Mouse (Mus musculus): ENCODE results near the gene Xpr1. TPM values are rescaled to one million over a fixed set of nuclear protein-coding genes. Genes with fewer than 3 reads are reported as not detected.
"Not testable (repeated sequence)": the region's sequence is repeated elsewhere in the genome, so short reads cannot be mapped to it uniquely, and the experiment has no call there.

The Xpr1 gene
- polyA plus RNA-seq, 1 experiment from 2014 or later: 6.8 TPM

- Histone ChIP-seq H3K9ac (ENCODE audit: low read length) (no peak overlapping the region), H3K4me3 (ENCODE audit: low read depth, low read length) (no peak overlapping the region), H3K27me3 (replicated peaks; ENCODE audit: control insufficient read depth, insufficient read depth, low read length) (no peaks in the 10 kb centered on the region), H3K4me2 (ENCODE audit: low read length) (no peak overlapping the region), H3K27ac (ENCODE audit: low read depth) (no peak overlapping the region), H3K36me3 (ENCODE audit: control insufficient read depth, insufficient read depth, low read length) (no peaks in the 10 kb centered on the region), H3K4me1 (replicated peaks; ENCODE audit: control insufficient read depth, insufficient read depth, low read length) (no peaks in the 10 kb centered on the region), H3K9me3 (ENCODE audit: control insufficient read depth, low read length) (no peaks in the 10 kb centered on the region)
- ATAC-seq (replicated peaks; ENCODE audit: low FRiP score, low TSS enrichment, low read depth) (no peak), DNase-seq (ENCODE audit: low spot score) (no peak)
- WGBS: 77% methylated on average over 4 of the region's 4 CpGs
Measured at GRCm38 (mm10) chr1:155275793-155276192, 141.4 kb downstream of the Xpr1 start.

DNA sequence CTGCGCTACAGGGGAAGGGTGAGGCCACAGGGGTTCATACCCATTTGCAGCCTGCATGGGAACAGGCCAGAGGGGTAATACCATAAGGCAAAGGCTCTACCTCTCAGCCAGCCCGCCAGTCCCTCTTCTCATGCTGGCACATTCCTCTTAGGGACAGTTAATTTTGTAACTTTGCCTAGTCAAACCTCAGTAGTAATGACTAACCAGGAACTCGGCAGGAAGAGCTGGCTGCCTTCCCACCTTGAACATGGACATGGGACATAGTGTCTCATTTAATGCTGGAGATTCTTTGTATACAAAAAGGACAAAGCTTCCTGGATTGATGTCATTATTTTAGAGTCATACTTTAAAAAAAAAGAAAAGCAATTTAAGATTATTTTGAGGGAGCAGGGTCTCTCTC is 142.2 kb downstream of the Xpr1 start:
- no peak overlapping the region for H3K27ac ChIP-seq (ENCODE audit: low read depth)
- ATAC-seq (replicated peaks; ENCODE audit: low FRiP score, low TSS enrichment, low read depth): no peak
- no peak for DNase-seq (ENCODE audit: low spot score)
- H3K4me2 ChIP-seq (ENCODE audit: low read length): no peak overlapping the region
- H3K27me3 ChIP-seq (replicated peaks; ENCODE audit: control insufficient read depth, insufficient read depth, low read length): no peaks in the 10 kb centered on the region
- no peaks in the 10 kb centered on the region for H3K36me3 ChIP-seq (ENCODE audit: control insufficient read depth, insufficient read depth, low read length)
- no peaks in the 10 kb centered on the region for H3K9me3 ChIP-seq (ENCODE audit: control insufficient read depth, low read length)
- no peak overlapping the region for H3K9ac ChIP-seq (ENCODE audit: low read length)
- no peak overlapping the region for H3K4me3 ChIP-seq (ENCODE audit: low read depth, low read length)
- no peaks in the 10 kb centered on the region for H3K4me1 ChIP-seq (replicated peaks; ENCODE audit: control insufficient read depth, insufficient read depth, low read length)
- 79% methylated on average over 3 of the region's 3 CpGs for WGBS

DNA sequence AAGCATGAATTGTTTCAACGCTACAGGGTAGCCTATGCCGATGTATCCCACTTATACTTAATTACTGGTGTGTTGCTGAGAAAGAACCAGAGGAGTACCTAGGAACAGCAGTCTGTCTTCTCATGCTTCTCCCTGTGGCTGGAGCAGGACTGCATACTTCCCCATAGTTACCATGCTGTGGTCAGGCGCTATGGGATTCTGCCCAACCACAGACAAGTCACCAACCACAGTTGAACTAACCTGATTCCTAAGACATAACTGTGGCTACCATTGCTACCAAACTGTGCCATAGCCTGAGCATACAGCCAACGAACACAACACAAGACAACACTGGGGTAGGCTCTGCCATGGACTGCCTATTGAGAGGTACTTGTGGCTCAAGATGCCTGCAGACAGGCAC is 144.3 kb downstream of the Xpr1 start:
- H3K27me3 ChIP-seq (replicated peaks; ENCODE audit: control insufficient read depth, insufficient read depth, low read length): no peaks in the 10 kb centered on the region
- ATAC-seq (replicated peaks; ENCODE audit: low FRiP score, low TSS enrichment, low read depth) (no peak), DNase-seq (ENCODE audit: low spot score) (no peak)
- no peaks in the 10 kb centered on the region for H3K36me3 ChIP-seq (ENCODE audit: control insufficient read depth, insufficient read depth, low read length)
- no peaks in the 10 kb centered on the region for H3K4me1 ChIP-seq (replicated peaks; ENCODE audit: control insufficient read depth, insufficient read depth, low read length)
- WGBS: 94% methylated on average over 4 of the region's 4 CpGs
- no peak overlapping the region for H3K9ac ChIP-seq (ENCODE audit: low read length)
- H3K27ac ChIP-seq (ENCODE audit: low read depth): no peak overlapping the region
- no peak overlapping the region for H3K4me2 ChIP-seq (ENCODE audit: low read length)
- H3K9me3 ChIP-seq (ENCODE audit: control insufficient read depth, low read length): no peaks in the 10 kb centered on the region
- H3K4me3 ChIP-seq (ENCODE audit: low read depth, low read length): no peak overlapping the region

- 95% methylated on average over 10 of the region's 10 CpGs for WGBS
Measured at GRCm38 (mm10) chr1:155262496-155262895, 154.7 kb downstream of the Xpr1 start.

GRCm38 (mm10) chr1:155254309-155254708 is 162.9 kb downstream of the Xpr1 start:
- H3K9me3 ChIP-seq (ENCODE audit: control insufficient read depth, low read length): no peaks in the 10 kb centered on the region
- no peak overlapping the region for H3K4me2 ChIP-seq (ENCODE audit: low read length)
- 90% methylated on average over 8 of the region's 8 CpGs for WGBS
- H3K4me1 ChIP-seq (replicated peaks; ENCODE audit: control insufficient read depth, insufficient read depth, low read length): no peaks in the 10 kb centered on the region
- no peaks in the 10 kb centered on the region for H3K36me3 ChIP-seq (ENCODE audit: control insufficient read depth, insufficient read depth, low read length)
- no peaks in the 10 kb centered on the region for H3K27me3 ChIP-seq (replicated peaks; ENCODE audit: control insufficient read depth, insufficient read depth, low read length)
- H3K9ac ChIP-seq (ENCODE audit: low read length): no peak overlapping the region
- H3K27ac ChIP-seq (ENCODE audit: low read depth): no peak overlapping the region
- no peak for DNase-seq (ENCODE audit: low spot score)
- ATAC-seq (replicated peaks; ENCODE audit: low FRiP score, low TSS enrichment, low read depth): no peak
- H3K4me3 ChIP-seq (ENCODE audit: low read depth, low read length): no peak overlapping the region

More at GRCm38 (mm10) chr1:155262496-155262895, 154.7 kb downstream of the Xpr1 start:
- ATAC-seq (replicated peaks; ENCODE audit: low FRiP score, low TSS enrichment, low read depth); H3K4me1 ChIP-seq (replicated peaks; ENCODE audit: control insufficient read depth, insufficient read depth, low read length); H3K9ac ChIP-seq (ENCODE audit: low read length); H3K36me3 ChIP-seq (ENCODE audit: control insufficient read depth, insufficient read depth, low read length); H3K9me3 ChIP-seq (ENCODE audit: control insufficient read depth, low read length); H3K27me3 ChIP-seq (replicated peaks; ENCODE audit: control insufficient read depth, insufficient read depth, low read length); DNase-seq (ENCODE audit: low spot score); H3K27ac ChIP-seq (ENCODE audit: low read depth); H3K4me2 ChIP-seq (ENCODE audit: low read length); H3K4me3 ChIP-seq (ENCODE audit: low read depth, low read length): not testable (repeated sequence)

DNA sequence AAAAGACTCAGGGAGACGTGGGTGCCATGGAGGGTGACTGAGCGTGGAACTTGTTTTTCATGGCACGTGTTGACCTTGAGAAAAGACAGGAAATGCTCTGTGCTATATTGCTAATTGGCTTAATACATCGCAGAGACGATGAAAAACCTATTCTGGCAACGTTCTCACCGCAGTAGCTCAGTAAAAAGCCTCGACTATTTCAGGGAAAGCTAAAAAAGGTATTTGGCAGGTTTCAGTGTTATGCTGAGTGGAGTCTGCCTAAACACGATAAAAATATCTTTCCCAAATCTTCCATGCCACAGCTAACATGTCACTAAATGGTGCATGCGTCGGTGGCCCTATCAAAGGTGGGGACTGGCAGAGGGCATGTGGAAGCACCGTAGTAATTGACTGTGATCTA is 164.1 kb downstream of the Xpr1 start:
- DNase-seq (ENCODE audit: low spot score) (no peak), ATAC-seq (replicated peaks; ENCODE audit: low FRiP score, low TSS enrichment, low read depth) (no peak)
- H3K9ac ChIP-seq (ENCODE audit: low read length): no peak overlapping the region
- H3K4me3 ChIP-seq (ENCODE audit: low read depth, low read length): no peak overlapping the region
- WGBS: 72% methylated on average over 12 of the region's 12 CpGs
- H3K27me3 ChIP-seq (replicated peaks; ENCODE audit: control insufficient read depth, insufficient read depth, low read length): no peaks in the 10 kb centered on the region
- H3K9me3 ChIP-seq (ENCODE audit: control insufficient read depth, low read length): no peaks in the 10 kb centered on the region
- H3K36me3 ChIP-seq (ENCODE audit: control insufficient read depth, insufficient read depth, low read length): no peaks in the 10 kb centered on the region
- no peaks in the 10 kb centered on the region for H3K4me1 ChIP-seq (replicated peaks; ENCODE audit: control insufficient read depth, insufficient read depth, low read length)
- no peak overlapping the region for H3K4me2 ChIP-seq (ENCODE audit: low read length)
- no peak overlapping the region for H3K27ac ChIP-seq (ENCODE audit: low read depth)

GRCm38 (mm10) chr1:155252631-155253121 is 164.5 kb downstream of the Xpr1 start:
- no peak overlapping the region for H3K4me2 ChIP-seq (ENCODE audit: low read length)
- no peak overlapping the region for H3K9ac ChIP-seq (ENCODE audit: low read length)
- ATAC-seq (replicated peaks; ENCODE audit: low FRiP score, low TSS enrichment, low read depth): no peak
- WGBS: 43% methylated on average over 6 of the region's 6 CpGs
- H3K4me1 ChIP-seq (replicated peaks; ENCODE audit: control insufficient read depth, insufficient read depth, low read length): no peaks in the 10 kb centered on the region
- H3K27ac ChIP-seq (ENCODE audit: low read depth): no peak overlapping the region
- no peaks in the 10 kb centered on the region for H3K9me3 ChIP-seq (ENCODE audit: control insufficient read depth, low read length)
- no peak for DNase-seq (ENCODE audit: low spot score)
- H3K36me3 ChIP-seq (ENCODE audit: control insufficient read depth, insufficient read depth, low read length): no peaks in the 10 kb centered on the region
- no peak overlapping the region for H3K4me3 ChIP-seq (ENCODE audit: low read depth, low read length)
- H3K27me3 ChIP-seq (replicated peaks; ENCODE audit: control insufficient read depth, insufficient read depth, low read length): no peaks in the 10 kb centered on the region

DNA sequence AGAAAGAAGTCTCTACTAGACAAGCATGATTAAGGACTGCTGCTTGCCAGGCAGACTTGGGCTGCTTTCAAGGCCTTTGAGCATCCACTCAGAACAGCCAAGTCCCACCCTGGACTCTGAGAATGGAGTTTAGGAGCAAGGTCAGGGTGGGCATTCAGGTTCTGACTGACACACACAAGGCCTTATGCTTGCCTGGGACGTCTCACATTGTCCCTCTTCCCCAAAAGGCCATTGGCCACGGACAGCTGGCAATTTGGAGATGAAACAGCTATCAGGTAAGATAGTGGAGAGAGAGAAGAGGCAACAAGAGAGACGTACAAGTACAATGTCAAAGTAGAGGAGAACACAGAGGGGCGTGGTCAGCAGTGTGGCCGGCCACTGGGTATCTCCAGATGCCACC is 165.6 kb downstream of the Xpr1 start:
- no peaks in the 10 kb centered on the region for H3K4me1 ChIP-seq (replicated peaks; ENCODE audit: control insufficient read depth, insufficient read depth, low read length)
- H3K4me3 ChIP-seq (ENCODE audit: low read depth, low read length): no peak overlapping the region
- no peaks in the 10 kb centered on the region for H3K36me3 ChIP-seq (ENCODE audit: control insufficient read depth, insufficient read depth, low read length)
- H3K4me2 ChIP-seq (ENCODE audit: low read length): no peak overlapping the region
- no peak overlapping the region for H3K9ac ChIP-seq (ENCODE audit: low read length)
- H3K27ac ChIP-seq (ENCODE audit: low read depth): no peak overlapping the region
- no peaks in the 10 kb centered on the region for H3K9me3 ChIP-seq (ENCODE audit: control insufficient read depth, low read length)
- DNase-seq (ENCODE audit: low spot score) (no peak), ATAC-seq (replicated peaks; ENCODE audit: low FRiP score, low TSS enrichment, low read depth) (no peak)
- 78% methylated on average over 5 of the region's 5 CpGs for WGBS
- no peaks in the 10 kb centered on the region for H3K27me3 ChIP-seq (replicated peaks; ENCODE audit: control insufficient read depth, insufficient read depth, low read length)

DNA sequence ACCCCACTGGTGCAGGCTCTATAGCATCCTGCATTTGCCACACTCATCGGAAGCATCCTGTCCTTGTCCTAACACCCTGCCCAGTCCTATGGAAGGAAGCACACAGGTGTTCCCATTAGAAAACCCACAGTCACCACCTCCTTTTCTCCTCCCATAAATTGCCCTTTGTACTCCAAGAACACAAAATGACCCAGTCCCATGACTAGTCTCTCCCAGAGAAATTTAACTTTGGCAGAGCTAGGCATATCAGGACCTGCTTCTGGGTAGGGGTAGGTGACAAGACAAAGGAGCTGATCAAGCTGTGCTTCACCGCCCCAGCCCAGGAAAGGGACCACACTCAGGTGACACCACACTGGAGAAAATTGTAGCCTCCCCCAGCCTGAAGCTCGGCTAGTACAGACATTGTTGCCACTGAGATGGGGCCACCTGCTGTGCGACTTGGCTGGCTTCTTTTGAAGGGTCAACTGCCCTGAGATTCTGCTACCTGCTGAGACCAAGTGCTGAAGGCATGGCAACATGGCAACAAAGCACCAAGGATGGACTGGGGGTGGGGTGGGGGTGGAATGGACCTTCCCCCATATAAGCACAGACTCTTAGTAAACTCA is 166.6 kb downstream of the Xpr1 start:
- H3K4me3 ChIP-seq (ENCODE audit: low read depth, low read length): no peak overlapping the region
- no peaks in the 10 kb centered on the region for H3K9me3 ChIP-seq (ENCODE audit: control insufficient read depth, low read length)
- H3K4me2 ChIP-seq (ENCODE audit: low read length): no peak overlapping the region
- H3K27ac ChIP-seq (ENCODE audit: low read depth): no peak overlapping the region
- no peaks in the 10 kb centered on the region for H3K4me1 ChIP-seq (replicated peaks; ENCODE audit: control insufficient read depth, insufficient read depth, low read length)
- ATAC-seq (replicated peaks; ENCODE audit: low FRiP score, low TSS enrichment, low read depth) (no peak), DNase-seq (ENCODE audit: low spot score) (no peak)
- no peaks in the 10 kb centered on the region for H3K27me3 ChIP-seq (replicated peaks; ENCODE audit: control insufficient read depth, insufficient read depth, low read length)
- WGBS: 50% methylated on average over 4 of the region's 4 CpGs
- H3K9ac ChIP-seq (ENCODE audit: low read length): no peak overlapping the region
- H3K36me3 ChIP-seq (ENCODE audit: control insufficient read depth, insufficient read depth, low read length): no peaks in the 10 kb centered on the region
